Comparison of ENCODE assay signal across 17 mouse cellular contexts in genomic region chr2:15869380-15869779, GRCm38 (mm10).
DNase-seq lines count a peak whose midpoint lies in the region; ATAC-seq and TF ChIP-seq lines count a peak whose summit lies in the region.
"Had no signal": no experiment of that assay in that cellular context is flagged by ENCODE, and none has a peak within 500 bp of the region (broad histone marks: within the 10 kb centered on the region; RNA-seq: fewer than 3 reads in every experiment).

No protein-coding gene starts in this region.

- TF ChIP-seq POLR2A in testis, adult 2 months (IDR thresholded peaks at IDR 0.05; ENCODE audit: control insufficient read depth, low read depth, low read length): no peak

- TF ChIP-seq CTCF in hindbrain, postnatal 0 days (IDR thresholded peaks at IDR 0.05; ENCODE audit: low read depth): 0 out of 2 replicates have a peak, but pooled peaks have one; percentile 7
- peak; percentile 21; the same call in 1 of the 2 replicates for TF ChIP-seq CTCF in testis, adult 2 months (IDR thresholded peaks at IDR 0.05; ENCODE audit: control insufficient read depth, insufficient read depth, insufficient replicate concordance, low read depth, low read length)
- peak; percentile 42 for TF ChIP-seq CTCF in stomach, postnatal 0 days (IDR thresholded peaks at IDR 0.05; ENCODE audit: low read depth)

- no peak overlapping the region for H3K4me3 ChIP-seq in hindbrain, postnatal 0 days (ENCODE audit: low read length)
- no peak overlapping the region for H3K4me3 ChIP-seq in hindbrain, embryonic 11.5 days (ENCODE audit: low read depth, low read length)
- no peak overlapping the region for H3K4me3 ChIP-seq in testis, adult 2 months (ENCODE audit: control insufficient read depth, low read depth, low read length)
- no peak overlapping the region for H3K4me3 ChIP-seq in ES-E14 (ENCODE audit: insufficient read depth in 1 of 2, low read depth in 1 of 2, low read length in 2 of 2, poor library complexity in 1 of 2, severe bottlenecking in 1 of 2)
- no peak overlapping the region for H3K4me3 ChIP-seq in stomach, postnatal 0 days (ENCODE audit: low read depth, low read length)
- H3K4me3 ChIP-seq: embryonic facial prominence, embryonic 12.5 days; heart, embryonic 13.5 days; hindbrain, embryonic 10.5 days; limb, embryonic 13.5 days; midbrain, embryonic 12.5 days; myocyte had no signal

- WGBS in hindbrain, postnatal 0 days: 34% methylated on average over 7 of the region's 7 CpGs
- WGBS in hindbrain, embryonic 11.5 days: 25% methylated on average over 7 of the region's 7 CpGs
- 27% methylated on average over 7 of the region's 7 CpGs for WGBS in stomach, postnatal 0 days

- TF ChIP-seq EP300 in stomach, postnatal 0 days (optimal IDR thresholded peaks at IDR 0.05): no peak

- no peaks in the 10 kb centered on the region for H3K4me1 ChIP-seq in hindbrain, postnatal 0 days (ENCODE audit: insufficient read depth, low read length)
- H3K4me1 ChIP-seq in hindbrain, embryonic 11.5 days (replicated peaks; ENCODE audit: control insufficient read depth, insufficient read depth, low read length): no peaks in the 10 kb centered on the region
- no peaks in the 10 kb centered on the region for H3K4me1 ChIP-seq in testis, adult 2 months (ENCODE audit: control insufficient read depth, insufficient read depth, low read length)
- no peaks in the 10 kb centered on the region for H3K4me1 ChIP-seq in ES-E14 (ENCODE audit: control insufficient read depth in 2 of 2, insufficient read depth in 2 of 2, low read length in 2 of 2, poor library complexity in 1 of 2)
- H3K4me1 ChIP-seq in stomach, postnatal 0 days (replicated peaks; ENCODE audit: control insufficient read depth, insufficient read depth): no peaks in the 10 kb centered on the region
- H3K4me1 ChIP-seq: embryonic facial prominence, embryonic 12.5 days; heart, embryonic 13.5 days; hindbrain, embryonic 10.5 days; limb, embryonic 13.5 days; midbrain, embryonic 12.5 days had no signal

- no peak overlapping the region for H3K27ac ChIP-seq in hindbrain, postnatal 0 days
- no peak overlapping the region for H3K27ac ChIP-seq in hindbrain, embryonic 11.5 days (ENCODE audit: low read depth, low read length)
- no peak overlapping the region for H3K27ac ChIP-seq in testis, adult 2 months (ENCODE audit: control insufficient read depth, insufficient read depth, low read depth, low read length)
- no peak overlapping the region for H3K27ac ChIP-seq in ES-E14 (ENCODE audit: insufficient read depth, low read depth, low read length, poor library complexity, severe bottlenecking)
- H3K27ac ChIP-seq in stomach, postnatal 0 days (replicated peaks): no peak overlapping the region
- H3K27ac ChIP-seq: embryonic facial prominence, embryonic 12.5 days; heart, embryonic 13.5 days; hindbrain, embryonic 10.5 days; limb, embryonic 13.5 days; macrophage; midbrain, embryonic 12.5 days had no signal

- H3K9me3 ChIP-seq in hindbrain, postnatal 0 days (ENCODE audit: low read length): no peaks in the 10 kb centered on the region
- no peaks in the 10 kb centered on the region for H3K9me3 ChIP-seq in hindbrain, embryonic 11.5 days (ENCODE audit: control insufficient read depth, low read length)
- H3K9me3 ChIP-seq in ES-E14 (ENCODE audit: control insufficient read depth, insufficient read depth, low read depth, low read length): no peaks in the 10 kb centered on the region
- no peaks in the 10 kb centered on the region for H3K9me3 ChIP-seq in stomach, postnatal 0 days (ENCODE audit: control insufficient read depth, low read length)
- H3K9me3 ChIP-seq: embryonic facial prominence, embryonic 12.5 days; heart, embryonic 13.5 days; hindbrain, embryonic 10.5 days; limb, embryonic 13.5 days; midbrain, embryonic 12.5 days had no signal

- DNase-seq in hindbrain, postnatal 0 days (ENCODE audit: low spot score): no peak
- no peak for DNase-seq in hindbrain, embryonic 11.5 days (ENCODE audit: low spot score)
- no peak for DNase-seq in testis, postnatal 14 days (ENCODE audit: low spot score)
- peak; percentile 53 for DNase-seq in ES-E14 (ENCODE audit: low read depth, low spot score)
- no peak for DNase-seq in stomach, postnatal 0 days (ENCODE audit: low spot score)
- no peak for DNase-seq in lung, postnatal 36 days
- DNase-seq: adrenal gland, postnatal 14 days; forebrain, postnatal 0 days; retina, postnatal 1 day had no signal

- no peak overlapping the region for H3K9ac ChIP-seq in hindbrain, postnatal 0 days (replicated peaks; ENCODE audit: low read length)
- no peak overlapping the region for H3K9ac ChIP-seq in hindbrain, embryonic 11.5 days (ENCODE audit: low read depth, low read length)
- H3K9ac ChIP-seq in ES-E14 (ENCODE audit: insufficient read depth, low read depth, low read length, poor library complexity, severe bottlenecking): no peak overlapping the region
- no peak overlapping the region for H3K9ac ChIP-seq in stomach, postnatal 0 days (ENCODE audit: low read length)
- H3K9ac ChIP-seq: embryonic facial prominence, embryonic 12.5 days; forebrain, postnatal 0 days; heart, embryonic 13.5 days; limb, embryonic 13.5 days; midbrain, embryonic 12.5 days had no signal

- H3K4me2 ChIP-seq in hindbrain, postnatal 0 days (ENCODE audit: low read depth, low read length): no peak overlapping the region
- H3K4me2 ChIP-seq in hindbrain, embryonic 11.5 days (replicated peaks; ENCODE audit: low read depth, low read length): no peak overlapping the region
- no peak overlapping the region for H3K4me2 ChIP-seq in stomach, postnatal 0 days (replicated peaks; ENCODE audit: low read depth)
- H3K4me2 ChIP-seq: embryonic facial prominence, embryonic 12.5 days; heart, embryonic 13.5 days; limb, embryonic 13.5 days; midbrain, embryonic 12.5 days had no signal

- no peak for ATAC-seq in hindbrain, postnatal 0 days
- no peak for ATAC-seq in hindbrain, embryonic 11.5 days (ENCODE audit: low FRiP score)
- no peak for ATAC-seq in stomach, postnatal 0 days (ENCODE audit: low FRiP score, low TSS enrichment)
- ATAC-seq: forebrain, postnatal 0 days had no signal

- in situ Hi-C loops in ES-E14 (cut with MboI; ENCODE audit: low sequenced_read_pairs in 2 of 2, unreplicated experiment in 2 of 2): no loop called here

- H3K36me3 ChIP-seq in hindbrain, postnatal 0 days (ENCODE audit: insufficient read depth, low read length): no peaks in the 10 kb centered on the region
- H3K36me3 ChIP-seq in hindbrain, embryonic 11.5 days (ENCODE audit: control insufficient read depth, insufficient read depth, low read length): no peaks in the 10 kb centered on the region
- no peaks in the 10 kb centered on the region for H3K36me3 ChIP-seq in testis, adult 2 months (ENCODE audit: control insufficient read depth, insufficient read depth, low read length)
- no peaks in the 10 kb centered on the region for H3K36me3 ChIP-seq in ES-E14 (ENCODE audit: control insufficient read depth, insufficient read depth, low read length, poor library complexity, severe bottlenecking)
- no peaks in the 10 kb centered on the region for H3K36me3 ChIP-seq in stomach, postnatal 0 days (ENCODE audit: control insufficient read depth, insufficient read depth, low read length)
- H3K36me3 ChIP-seq: embryonic facial prominence, embryonic 12.5 days; heart, embryonic 13.5 days; hindbrain, embryonic 10.5 days; limb, embryonic 13.5 days; midbrain, embryonic 12.5 days had no signal

- no peaks in the 10 kb centered on the region for H3K27me3 ChIP-seq in hindbrain, postnatal 0 days (ENCODE audit: insufficient read depth, low read length)
- H3K27me3 ChIP-seq in hindbrain, embryonic 11.5 days (ENCODE audit: control insufficient read depth, insufficient read depth, low read length): no peaks in the 10 kb centered on the region
- no peaks in the 10 kb centered on the region for H3K27me3 ChIP-seq in testis, adult 2 months (ENCODE audit: control insufficient read depth, insufficient read depth, low read length)
- no peaks in the 10 kb centered on the region for H3K27me3 ChIP-seq in stomach, postnatal 0 days (ENCODE audit: control insufficient read depth, insufficient read depth, low read length)
- H3K27me3 ChIP-seq: embryonic facial prominence, embryonic 12.5 days; heart, embryonic 13.5 days; limb, embryonic 13.5 days; midbrain, embryonic 12.5 days had no signal

TF ChIP-seq in ES-E14, 5 proteins besides CTCF, POLR2A, EP300 and RAD21:
- TF ChIP-seq CHD2 (IDR thresholded peaks at IDR 0.05; ENCODE audit: low read depth, low read length) (no peak), ZNF384 (IDR thresholded peaks at IDR 0.05; ENCODE audit: low read depth, low read length) (peak; percentile 86), MAFK (IDR thresholded peaks at IDR 0.05; ENCODE audit: insufficient read depth, low read depth, low read length) (0 out of 2 replicates have a peak, but pooled peaks have one; percentile 13), HCFC1 (IDR thresholded peaks at IDR 0.05; ENCODE audit: borderline replicate concordance, insufficient read depth, low read length) (no peak), ZC3H11A (IDR thresholded peaks at IDR 0.05; ENCODE audit: borderline replicate concordance, low read depth, low read length) (peak; percentile 83)
